Mouse (Mus musculus) adrenal gland, adult 2 months (tissue): Measurements from ENCODE around the gene Gm28635. TPM values are rescaled to one million over a fixed set of nuclear protein-coding genes. Genes with fewer than 3 reads are reported as not detected.

ENCODE experiments used
- DNase-seq: peaks from one replicate; pipeline ENCODE4 v3.0.0; 2021
- long read RNA-seq: library from polyadenylated mRNA; stranded (forward); transcript quantifications from one replicate; pipeline ENCODE4 v2.0.0, GENCODE M21; 2021
- polyA plus RNA-seq: library from polyadenylated mRNA; depleted of rRNA; stranded (reverse); fragments of >200 nt; gene quantifications from 2 replicates; pipeline ENCODE4 v1.2.3, GENCODE M21; 2012; rRNA removed
- total RNA-seq, 2 experiments: library from RNA; stranded (reverse); gene quantifications; 2 replicates each; pipeline ENCODE4 v1.2.3; 2021

Gm28635 gene
- total RNA-seq (not detected), polyA plus RNA-seq (not detected in 2 replicates)
- long read RNA-seq, result 0 reads

- DNase-seq, result peak; percentile 96
Measured at GRCm38 (mm10) chr2:84677968-84678880, at the start of gene Gm28635, which contains the start of gene Med19. Gene Gm28635 (minus strand): TSS chr2:84678041. Gene Med19 (plus strand): TSS chr2:84678402.

- DNase-seq, result peak; percentile 97
Measured at GRCm38 (mm10) chr2:84727172-84727858, 49.5 kb upstream of the Gm28635 start, which contains the start of gene Clp1. Gene Clp1 (minus strand): TSS chr2:84727350.

GRCm38 (mm10) chr2:84726716-84727115 is 48.9 kb upstream of the Gm28635 start:
- DNase-seq, result no peak

GRCm38 (mm10) chr2:84725770-84726169 is 47.9 kb upstream of the Gm28635 start:
- no peak for DNase-seq

GRCm38 (mm10) chr2:84723856-84724255 is 46.0 kb upstream of the Gm28635 start:
- DNase-seq, result no peak

GRCm38 (mm10) chr2:84721182-84721581 is 43.3 kb upstream of the Gm28635 start:
- DNase-seq, result no peak

GRCm38 (mm10) chr2:84720718-84721117 is 42.9 kb upstream of the Gm28635 start:
- DNase-seq, result no peak

GRCm38 (mm10) chr2:84717357-84717756 is 39.5 kb upstream of the Gm28635 start:
- DNase-seq, result no peak

- no peak for DNase-seq
Measured at GRCm38 (mm10) chr2:84716423-84717355, 38.8 kb upstream of the Gm28635 start.

- peak; percentile 80 for DNase-seq
Measured at GRCm38 (mm10) chr2:84715562-84716361, 37.9 kb upstream of the Gm28635 start.

- peak; percentile 99 for DNase-seq
Measured at GRCm38 (mm10) chr2:84714811-84715561, 37.1 kb upstream of the Gm28635 start, which contains the start of gene Zdhhc5. Gene Zdhhc5 (minus strand): TSS chr2:84715180.

GRCm38 (mm10) chr2:84714422-84714810 is 36.6 kb upstream of the Gm28635 start:
- DNase-seq, result no peak

GRCm38 (mm10) chr2:84711898-84712297 is 34.1 kb upstream of the Gm28635 start:
- no peak for DNase-seq

GRCm38 (mm10) chr2:84707523-84707922 is 29.7 kb upstream of the Gm28635 start:
- DNase-seq, result no peak

GRCm38 (mm10) chr2:84705295-84705694 is 27.5 kb upstream of the Gm28635 start:
- no peak for DNase-seq

- DNase-seq, result no peak
Measured at GRCm38 (mm10) chr2:84704329-84704728, 26.5 kb upstream of the Gm28635 start.

GRCm38 (mm10) chr2:84703497-84703896 is 25.7 kb upstream of the Gm28635 start:
- no peak for DNase-seq

- DNase-seq, result no peak
Measured at GRCm38 (mm10) chr2:84695007-84695695, 17.3 kb upstream of the Gm28635 start.

GRCm38 (mm10) chr2:84690050-84690449 is 12.2 kb upstream of the Gm28635 start:
- DNase-seq, result no peak
